Mouse (Mus musculus) liver, adult 2 months (tissue): ENCODE results near the gene Prdm2. TPM values are rescaled to one million over a fixed set of nuclear protein-coding genes. Genes with fewer than 3 reads are reported as not detected.
A peak's percentile ranks its signal among the peaks of the same experiment; 100 is the strongest.

Source experiments
- DNase-seq: peaks from one replicate; pipeline ENCODE4 v3.0.0-alpha.2; 2011; ENCODE audit warnings: low read depth, low spot score; ENCODE audit errors: extremely low read depth
- H3K27ac ChIP-seq: fragments of 200-500 bp; replicated peaks from 2 replicates; pipeline ENCODE4 v1.5.1; 2012; ENCODE audit warnings: low read depth, mild to moderate bottlenecking, control low read depth, inconsistent platforms, low read length; ENCODE audit not compliant: insufficient read depth
- H3K27me3 ChIP-seq: fragments of 200-500 bp; 2 replicates; pipeline ENCODE4 v1.6.1; 2012; ENCODE audit warnings: mild to moderate bottlenecking, moderate library complexity, low read length, inconsistent platforms; ENCODE audit not compliant: control insufficient read depth, insufficient read depth
- H3K36me3 ChIP-seq: fragments of 200-500 bp; 2 replicates; pipeline ENCODE4 v1.6.1; 2012; ENCODE audit warnings: low read length, inconsistent platforms; ENCODE audit not compliant: control insufficient read depth, insufficient read depth
- H3K4me1 ChIP-seq: fragments of 200-500 bp; 2 replicates; pipeline ENCODE4 v1.6.1; 2011; ENCODE audit warnings: low read length; ENCODE audit not compliant: control insufficient read depth, insufficient read depth
- H3K4me3 ChIP-seq: fragments of 200-500 bp; 2 replicates; pipeline ENCODE4 v1.5.1; 2011; ENCODE audit warnings: low read depth, mild to moderate bottlenecking, control low read depth, low read length, moderate library complexity; ENCODE audit not compliant: insufficient read depth
- H3K79me2 ChIP-seq: fragments of 200-500 bp; 2 replicates; pipeline ENCODE4 v1.6.1; 2012; ENCODE audit warnings: inconsistent platforms, mild to moderate bottlenecking, low read length, moderate library complexity; ENCODE audit not compliant: control insufficient read depth, insufficient read depth
- H3K9ac ChIP-seq: fragments of 200-500 bp; 2 replicates; pipeline ENCODE4 v1.6.1; 2012; ENCODE audit warnings: low read depth, mild to moderate bottlenecking, control low read depth, inconsistent platforms, low read length
- CTCF ChIP-seq: fragments of 200-500 bp; IDR thresholded peaks from 2 replicates; pipeline ENCODE4 v1.5.1; 2011; ENCODE audit warnings: low read depth, low read length, control low read depth
- POLR2A ChIP-seq: fragments of 200-500 bp; IDR thresholded peaks from 2 replicates; pipeline ENCODE4 v1.6.1; 2011; ENCODE audit warnings: low read length, control low read depth; ENCODE audit not compliant: insufficient read depth; ENCODE audit errors: extremely low read depth
- WGBS: fragments of 180-500 bp; shearing (Covaris S2); methylation state at CpG from one replicate; pipeline ENCODE4 v1.1.7; 2018; 5-methylcytosine and 5-hydroxymethylcytosine counted together
- polyA plus RNA-seq: library from polyadenylated mRNA; depleted of rRNA; stranded (reverse); fragments of >200 nt; gene quantifications from 2 replicates; pipeline ENCODE4 v1.2.3, GENCODE M21; 2012
- total RNA-seq: library from RNA; depleted of rRNA; stranded (reverse); fragments of >200 nt; gene quantifications from 2 replicates; pipeline ENCODE4 v1.2.3, GENCODE M21; 2014

Prdm2 gene
- total and polyA plus RNA-seq, 2 experiments = 6.9 to 7.9 TPM

DNA sequence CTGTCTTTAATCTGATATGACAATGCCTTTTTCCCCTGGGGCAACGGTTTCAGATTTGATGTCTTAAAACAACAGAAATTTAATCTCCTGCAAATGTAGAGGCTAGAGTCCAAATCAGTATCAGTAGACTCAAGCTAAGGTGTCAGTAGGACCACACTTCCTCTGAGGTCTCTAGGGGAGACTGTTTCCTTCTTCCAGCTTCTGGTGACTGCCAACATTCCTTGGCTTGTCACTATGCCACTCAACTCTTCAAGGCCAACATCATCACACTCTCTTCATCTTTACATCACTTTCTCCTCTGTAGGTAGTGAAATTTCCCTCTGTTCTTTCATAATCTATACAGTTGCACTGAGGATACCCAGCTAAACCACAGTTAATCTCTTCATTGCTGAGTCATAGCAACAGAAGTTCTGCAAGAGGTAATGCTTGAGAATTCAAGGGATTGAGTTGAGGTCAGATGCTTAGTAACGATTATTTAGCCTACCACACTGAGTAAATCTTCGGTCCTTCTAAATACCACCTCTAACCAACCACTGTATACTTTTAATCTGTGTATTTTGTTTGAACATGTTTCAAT lies 1.5 kb upstream of the Prdm2 start:
- DNase-seq = no peak
- H3K4me1 ChIP-seq = peaks cover 17% of the 10 kb centered on the region; the same call in 1 of the 2 replicates
- no peaks in the 10 kb centered on the region for H3K27me3 ChIP-seq
- no peaks in the 10 kb centered on the region for H3K36me3 ChIP-seq
- TF ChIP-seq CTCF = no peak
- TF ChIP-seq POLR2A = no peak
- no peak overlapping the region for H3K9ac ChIP-seq
- no peak overlapping the region for H3K27ac ChIP-seq
- no peak overlapping the region for H3K4me3 ChIP-seq
- 85% methylated on average over 3 of the region's 3 CpGs for WGBS
- H3K79me2 ChIP-seq = peaks cover 13% of the 10 kb centered on the region; the same call in 1 of the 2 replicates

DNA sequence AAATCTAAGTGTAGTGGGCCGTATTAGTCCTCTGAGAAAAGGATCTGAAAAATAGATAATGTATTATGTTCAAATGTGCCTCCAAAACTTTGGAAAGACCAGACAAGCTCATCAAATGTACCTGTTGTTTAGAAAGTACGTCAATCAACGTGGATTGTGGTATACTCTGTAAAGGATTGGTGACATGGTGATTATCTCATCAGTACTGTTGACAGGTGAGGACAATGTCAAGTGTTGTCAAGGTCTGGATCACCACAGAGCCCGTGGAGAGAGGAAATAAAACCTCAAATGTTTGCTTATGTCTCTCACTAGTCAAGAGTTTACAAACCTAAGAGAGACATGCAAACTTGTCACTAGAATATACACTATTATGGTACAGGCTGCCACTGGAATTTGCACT lies 776 bp upstream of the Prdm2 start:
- Histone ChIP-seq H3K9ac (no peak overlapping the region), H3K4me3 (no peak overlapping the region), H3K79me2 (peaks cover 14% of the 10 kb centered on the region; the same call in 1 of the 2 replicates), H3K27ac (no peak overlapping the region), H3K27me3 (no peaks in the 10 kb centered on the region), H3K4me1 (peaks cover 17% of the 10 kb centered on the region; the same call in 1 of the 2 replicates), H3K36me3 (no peaks in the 10 kb centered on the region)
- 76% methylated on average over 4 of the region's 4 CpGs for WGBS
- TF ChIP-seq CTCF (no peak), POLR2A (no peak)
- DNase-seq = no peak

DNA sequence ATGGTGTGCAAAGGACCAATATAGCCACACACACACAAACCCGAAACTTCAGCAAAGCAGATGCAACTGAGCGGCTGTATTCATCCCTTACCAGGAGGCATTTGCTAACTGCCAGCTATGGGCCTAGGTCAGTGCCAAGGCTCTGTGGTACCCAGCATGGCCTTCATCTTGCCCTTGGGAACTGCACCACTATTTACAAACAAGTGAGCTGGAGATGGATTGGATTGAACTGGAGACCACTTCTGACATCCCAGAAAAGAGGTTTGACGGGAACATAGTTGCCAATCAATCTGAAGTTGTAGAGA lies 332 bp upstream of the Prdm2 start:
- Histone ChIP-seq H3K4me3 (peak overlapping the region; percentile 83), H3K36me3 (no peaks in the 10 kb centered on the region), H3K4me1 (peaks cover 17% of the 10 kb centered on the region; the same call in 1 of the 2 replicates), H3K9ac (peak overlapping the region; percentile 90), H3K27me3 (no peaks in the 10 kb centered on the region), H3K79me2 (peaks cover 14% of the 10 kb centered on the region; the same call in 1 of the 2 replicates), H3K27ac (peak overlapping the region; percentile 98)
- WGBS = 88% methylated on average over 3 of the region's 3 CpGs
- TF ChIP-seq CTCF = no peak
- TF ChIP-seq POLR2A = no peak
- no peak for DNase-seq

DNA sequence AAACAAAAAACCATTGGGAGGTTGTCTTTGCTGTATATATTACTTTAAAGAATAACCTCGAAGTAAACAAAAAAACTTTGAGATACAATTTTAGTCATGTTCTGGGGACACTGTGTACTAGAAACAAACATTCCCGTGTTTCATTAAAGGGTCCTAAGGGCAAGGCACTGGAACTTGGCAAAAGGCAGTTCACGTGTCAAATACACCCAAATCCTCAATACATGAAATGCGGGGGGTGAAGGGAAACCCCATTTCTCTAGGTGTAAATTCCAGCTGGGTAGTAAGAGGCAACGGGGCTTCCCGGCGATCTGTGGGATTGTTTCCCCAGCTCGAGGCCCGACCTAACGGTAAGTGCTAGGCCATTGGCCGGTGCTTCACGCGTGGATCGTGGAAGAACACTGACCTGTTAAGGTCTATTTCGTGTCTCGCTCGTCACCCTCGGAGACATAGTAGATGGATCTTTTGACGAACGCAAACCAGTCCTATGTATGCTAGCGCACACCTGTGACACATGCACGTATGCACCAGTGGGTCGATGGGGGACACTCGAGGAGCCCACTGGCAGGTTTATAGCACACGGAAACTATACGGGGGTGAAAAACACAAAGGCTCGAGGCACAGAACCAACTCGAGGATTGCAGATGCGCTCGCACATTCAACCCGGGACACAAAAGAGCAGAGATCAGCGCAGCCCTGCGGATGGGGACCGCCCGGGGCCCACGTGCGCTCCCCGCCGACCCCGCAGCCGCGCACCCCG lies 1.0 kb downstream of the Prdm2 start:
- peak overlapping the region; percentile 83 for H3K4me3 ChIP-seq
- WGBS = 1% methylated on average over 43 of the region's 43 CpGs
- H3K79me2 ChIP-seq = peaks cover 20% of the 10 kb centered on the region; the same call in 1 of the 2 replicates
- H3K9ac ChIP-seq = peak overlapping the region; percentile 90
- peak; percentile 88 for DNase-seq
- no peaks in the 10 kb centered on the region for H3K36me3 ChIP-seq
- no peaks in the 10 kb centered on the region for H3K27me3 ChIP-seq
- TF ChIP-seq POLR2A (no peak), CTCF (no peak)
- H3K27ac ChIP-seq = peak overlapping the region; percentile 76
- H3K4me1 ChIP-seq = peaks cover 12% of the 10 kb centered on the region

DNA sequence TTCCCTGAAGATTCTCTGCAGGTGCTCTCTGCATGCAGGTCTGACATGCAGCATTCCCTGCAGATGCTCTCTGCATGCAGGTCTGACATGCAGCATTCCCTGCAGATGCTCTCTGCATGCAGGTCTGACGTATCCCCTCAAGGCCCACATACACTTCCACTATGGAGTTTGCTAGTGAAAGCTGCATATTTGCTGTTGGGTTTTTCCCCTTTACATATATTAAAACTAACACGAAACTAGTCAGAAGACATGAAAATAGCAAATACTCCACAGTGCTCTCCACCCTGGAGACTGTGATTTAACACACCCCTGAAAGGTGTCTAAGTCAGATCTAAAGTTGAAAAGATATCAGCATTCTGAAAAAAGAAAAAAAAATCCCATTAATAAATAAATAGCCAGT lies 2.8 kb downstream of the Prdm2 start:
- H3K36me3 ChIP-seq = no peaks in the 10 kb centered on the region
- peaks cover 18% of the 10 kb centered on the region for H3K4me1 ChIP-seq
- 84% methylated on average over 2 of the region's 2 CpGs for WGBS
- DNase-seq = no peak
- H3K27ac ChIP-seq = no peak overlapping the region
- H3K9ac ChIP-seq = no peak overlapping the region
- H3K79me2 ChIP-seq = peaks cover 21% of the 10 kb centered on the region
- TF ChIP-seq POLR2A (no peak), CTCF (no peak)
- no peaks in the 10 kb centered on the region for H3K27me3 ChIP-seq
- no peak overlapping the region for H3K4me3 ChIP-seq

DNA sequence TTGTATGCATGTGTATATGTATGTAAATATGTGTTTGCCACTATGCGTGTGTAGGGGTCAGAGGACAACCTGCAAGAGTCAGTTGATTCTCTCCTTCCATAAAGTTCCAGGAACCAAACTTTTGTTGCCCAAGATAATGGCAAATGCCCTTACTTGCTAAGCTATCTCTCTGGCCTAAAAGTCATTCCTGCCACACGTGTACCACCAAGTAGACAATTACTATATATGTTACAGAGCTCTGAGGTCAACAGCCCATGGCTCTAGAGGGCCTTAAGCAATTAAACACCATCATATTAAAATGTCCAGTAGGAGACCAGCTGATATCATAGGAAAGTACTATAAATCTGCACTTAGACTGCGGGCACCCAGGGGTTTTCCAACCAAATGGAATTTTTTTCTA lies 10.1 kb downstream of the Prdm2 start:
- no peak for DNase-seq
- Histone ChIP-seq H3K9ac (no peak overlapping the region), H3K27me3 (no peaks in the 10 kb centered on the region), H3K79me2 (peaks cover 50% of the 10 kb centered on the region), H3K27ac (no peak overlapping the region), H3K4me1 (peaks cover 27% of the 10 kb centered on the region), H3K4me3 (no peak overlapping the region), H3K36me3 (no peaks in the 10 kb centered on the region)
- 70% methylated on average over 3 of the region's 3 CpGs for WGBS
- TF ChIP-seq POLR2A (no peak), CTCF (no peak)
